Mouse (Mus musculus): ENCODE measurements around the gene Zdhhc25. TPM values are rescaled to one million over a fixed set of nuclear protein-coding genes. Genes with fewer than 3 reads are reported as not detected.

Gene Zdhhc25
- polyA plus RNA-seq (2014; fragmentation: Nextera tagmentation; extraction: Ambion mirVana): not detected in 2 replicates

DNA sequence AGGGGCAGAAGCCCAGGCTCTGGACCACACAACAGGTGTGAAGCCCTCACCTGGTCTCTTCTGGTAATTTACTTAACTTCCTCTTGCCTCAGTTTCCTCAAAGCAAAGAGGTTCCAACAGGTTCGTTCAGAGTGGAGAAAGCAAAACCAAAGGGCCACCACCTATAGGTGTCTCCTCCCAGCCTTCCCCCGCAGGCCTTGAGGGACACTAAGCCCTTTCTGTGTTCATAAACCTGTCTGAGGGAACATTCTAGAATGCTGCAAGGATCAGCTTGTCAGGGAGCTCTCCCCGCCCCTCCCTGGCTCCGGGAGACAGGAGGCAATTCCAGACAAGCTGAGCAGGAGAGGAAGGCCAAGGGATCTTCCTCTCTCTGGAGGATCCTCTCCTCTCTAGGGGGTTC is at the start of gene Zdhhc25:
TSS of gene Zdhhc25 (plus strand) at position 301 of the 400 bp plus-strand sequence.
- Histone ChIP-seq H3K4me2 (no peak within 1 kb of the TSS), H3K36me3 (ENCODE audit: control insufficient read depth, insufficient read depth, low read length) (no peaks in the 10 kb centered on the region), H3K9ac (ENCODE audit: low read depth, low read length) (no peak within 1 kb of the TSS), H3K4me3 (ENCODE audit: low read depth, low read length) (no peak within 1 kb of the TSS), H3K27me3 (replicated peaks; ENCODE audit: control insufficient read depth, insufficient read depth, low read length) (no peaks in the 10 kb centered on the region), H3K27ac (ENCODE audit: low read depth, low read length) (no peak within 1 kb of the TSS), H3K4me1 (replicated peaks; ENCODE audit: control insufficient read depth, insufficient read depth, low read length) (no peaks in the 10 kb centered on the region), H3K9me3 (ENCODE audit: control insufficient read depth, low read length) (no peaks in the 10 kb centered on the region)
- DNase-seq (ENCODE audit: low spot score) (no peak), ATAC-seq (replicated peaks; ENCODE audit: low FRiP score) (no peak)
- 81% methylated on average over 4 of the region's 4 CpGs for WGBS

DNA sequence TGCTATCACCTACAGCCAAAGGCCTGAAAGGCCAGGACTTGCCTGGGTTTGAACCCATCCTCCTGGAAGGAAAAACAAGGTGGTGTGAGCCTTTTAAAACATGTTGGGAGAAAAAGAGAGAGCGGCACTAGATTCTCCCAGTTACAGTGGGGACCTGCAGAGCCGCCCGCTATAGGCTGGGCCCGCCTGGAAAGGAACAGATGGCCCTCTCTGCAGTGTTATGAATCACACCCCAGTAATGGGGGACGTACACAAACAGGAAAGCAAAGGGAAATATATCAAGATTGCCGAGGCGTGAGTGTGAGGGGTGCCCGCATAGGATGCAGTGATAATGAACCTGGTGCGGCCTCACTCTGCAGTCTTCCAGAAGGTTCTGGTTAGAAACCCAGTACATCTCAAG is 47.2 kb upstream of the Zdhhc25 start:
- 81% methylated on average over 9 of the region's 9 CpGs for WGBS
- H3K27ac ChIP-seq (ENCODE audit: low read depth, low read length): no peak overlapping the region
- H3K27me3 ChIP-seq (replicated peaks; ENCODE audit: control insufficient read depth, insufficient read depth, low read length): no peaks in the 10 kb centered on the region
- DNase-seq (ENCODE audit: low spot score) (no peak), ATAC-seq (replicated peaks; ENCODE audit: low FRiP score) (no peak)
- H3K4me1 ChIP-seq (replicated peaks; ENCODE audit: control insufficient read depth, insufficient read depth, low read length): no peaks in the 10 kb centered on the region
- H3K4me2 ChIP-seq: no peak overlapping the region
- H3K9ac ChIP-seq (ENCODE audit: low read depth, low read length): no peak overlapping the region
- no peaks in the 10 kb centered on the region for H3K9me3 ChIP-seq (ENCODE audit: control insufficient read depth, low read length)
- H3K4me3 ChIP-seq (ENCODE audit: low read depth, low read length): no peak overlapping the region
- no peaks in the 10 kb centered on the region for H3K36me3 ChIP-seq (ENCODE audit: control insufficient read depth, insufficient read depth, low read length)

DNA sequence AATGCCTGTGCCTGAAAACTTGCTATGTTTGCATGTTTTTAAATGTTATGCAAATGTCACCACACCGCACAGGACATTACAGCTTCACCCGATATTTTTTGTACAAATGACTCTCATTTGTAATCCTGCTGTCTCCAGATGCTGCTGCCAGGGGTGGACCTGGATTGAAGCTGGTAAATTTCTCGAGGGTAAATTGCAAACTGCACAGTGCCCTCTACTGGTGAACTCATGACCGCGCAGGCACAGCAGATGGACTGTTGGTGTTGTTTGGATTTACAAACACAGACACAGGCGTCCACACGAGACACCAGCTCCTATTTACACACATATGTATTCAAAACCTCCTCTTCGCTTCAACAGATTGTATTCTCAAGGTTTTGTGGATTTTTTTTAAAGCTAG is 44.6 kb upstream of the Zdhhc25 start:
- H3K9me3 ChIP-seq (ENCODE audit: control insufficient read depth, low read length): no peaks in the 10 kb centered on the region
- DNase-seq (ENCODE audit: low spot score): no peak
- no peak overlapping the region for H3K27ac ChIP-seq (ENCODE audit: low read depth, low read length)
- H3K36me3 ChIP-seq (ENCODE audit: control insufficient read depth, insufficient read depth, low read length): no peaks in the 10 kb centered on the region
- no peaks in the 10 kb centered on the region for H3K4me1 ChIP-seq (replicated peaks; ENCODE audit: control insufficient read depth, insufficient read depth, low read length)
- ATAC-seq (replicated peaks; ENCODE audit: low FRiP score): no peak
- H3K4me3 ChIP-seq (ENCODE audit: low read depth, low read length): no peak overlapping the region
- WGBS: 22% methylated on average over 8 of the region's 8 CpGs
- H3K4me2 ChIP-seq: no peak overlapping the region
- H3K9ac ChIP-seq (ENCODE audit: low read depth, low read length): no peak overlapping the region
- H3K27me3 ChIP-seq (replicated peaks; ENCODE audit: control insufficient read depth, insufficient read depth, low read length): no peaks in the 10 kb centered on the region

DNA sequence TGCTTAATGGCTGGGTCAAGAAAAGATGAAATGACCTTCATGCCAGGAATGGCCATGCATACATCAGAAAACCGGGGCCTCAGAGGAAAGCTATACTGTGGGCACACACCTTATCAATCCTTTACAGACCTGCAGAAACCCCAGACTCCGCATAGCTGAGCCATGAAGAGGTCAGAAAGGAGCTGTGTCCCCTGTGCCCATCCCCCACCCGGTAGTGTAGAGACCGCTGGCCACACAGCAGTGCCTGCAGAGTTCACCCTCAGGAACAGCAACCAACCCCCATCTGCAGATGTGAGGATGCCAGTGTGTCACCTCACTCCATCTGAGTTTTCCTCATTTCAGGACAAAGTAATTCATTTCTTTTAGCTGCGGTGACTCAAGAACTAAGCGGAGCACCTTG is 39.5 kb upstream of the Zdhhc25 start:
- Histone ChIP-seq H3K27ac (ENCODE audit: low read depth, low read length) (no peak overlapping the region), H3K4me3 (ENCODE audit: low read depth, low read length) (no peak overlapping the region), H3K4me2 (no peak overlapping the region), H3K27me3 (replicated peaks; ENCODE audit: control insufficient read depth, insufficient read depth, low read length) (no peaks in the 10 kb centered on the region), H3K9me3 (ENCODE audit: control insufficient read depth, low read length) (no peaks in the 10 kb centered on the region), H3K9ac (ENCODE audit: low read depth, low read length) (no peak overlapping the region), H3K4me1 (replicated peaks; ENCODE audit: control insufficient read depth, insufficient read depth, low read length) (no peaks in the 10 kb centered on the region; the same call in 1 of the 2 replicates), H3K36me3 (ENCODE audit: control insufficient read depth, insufficient read depth, low read length) (no peaks in the 10 kb centered on the region)
- 50% methylated on average over 6 of the region's 6 CpGs for WGBS
- ATAC-seq (replicated peaks; ENCODE audit: low FRiP score) (no peak), DNase-seq (ENCODE audit: low spot score) (no peak)

DNA sequence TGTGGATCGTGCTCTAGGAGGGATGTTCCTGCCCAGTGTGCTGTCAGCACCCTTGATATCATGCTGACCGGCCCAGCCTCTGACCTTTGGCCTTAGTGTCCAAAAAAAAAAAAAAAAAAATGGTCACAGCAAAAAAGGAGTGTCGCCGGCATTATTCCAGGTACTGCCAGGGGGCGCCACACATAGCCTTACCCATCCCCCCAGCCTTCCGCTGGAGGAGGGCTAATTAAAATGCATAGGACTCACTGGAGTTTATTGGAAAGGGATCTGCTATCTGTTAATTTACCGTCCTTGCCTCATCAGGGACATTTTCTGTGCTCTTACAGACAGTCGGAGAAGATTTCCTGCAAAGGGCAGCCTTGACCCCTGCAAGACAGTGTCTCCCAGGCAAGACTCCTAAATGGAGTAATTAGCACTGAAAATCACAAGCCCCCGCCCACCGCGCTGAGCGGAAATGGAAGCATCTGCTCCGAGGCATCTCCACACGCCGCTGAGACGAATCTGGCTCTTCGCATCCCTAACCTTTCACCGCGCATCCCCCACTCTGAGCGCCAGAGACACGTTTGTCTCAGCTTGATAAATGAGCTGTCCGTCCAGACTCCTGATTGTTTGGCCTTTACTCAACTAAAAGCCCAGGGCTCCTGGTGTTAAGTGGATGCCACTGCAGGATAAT is 38.9 kb upstream of the Zdhhc25 start:
- Histone ChIP-seq H3K4me1 (replicated peaks; ENCODE audit: control insufficient read depth, insufficient read depth, low read length) (no peaks in the 10 kb centered on the region; the same call in 1 of the 2 replicates), H3K9me3 (ENCODE audit: control insufficient read depth, low read length) (no peaks in the 10 kb centered on the region), H3K9ac (ENCODE audit: low read depth, low read length) (no peak overlapping the region), H3K27me3 (replicated peaks; ENCODE audit: control insufficient read depth, insufficient read depth, low read length) (no peaks in the 10 kb centered on the region), H3K36me3 (ENCODE audit: control insufficient read depth, insufficient read depth, low read length) (no peaks in the 10 kb centered on the region), H3K27ac (ENCODE audit: low read depth, low read length) (no peak overlapping the region), H3K4me2 (no peak overlapping the region; the same call in 1 of the 2 replicates), H3K4me3 (ENCODE audit: low read depth, low read length) (no peak overlapping the region)
- no peak for ATAC-seq (replicated peaks; ENCODE audit: low FRiP score)
- WGBS: 9% methylated on average over 22 of the region's 22 CpGs
- DNase-seq (ENCODE audit: low spot score): peak; percentile 49

DNA sequence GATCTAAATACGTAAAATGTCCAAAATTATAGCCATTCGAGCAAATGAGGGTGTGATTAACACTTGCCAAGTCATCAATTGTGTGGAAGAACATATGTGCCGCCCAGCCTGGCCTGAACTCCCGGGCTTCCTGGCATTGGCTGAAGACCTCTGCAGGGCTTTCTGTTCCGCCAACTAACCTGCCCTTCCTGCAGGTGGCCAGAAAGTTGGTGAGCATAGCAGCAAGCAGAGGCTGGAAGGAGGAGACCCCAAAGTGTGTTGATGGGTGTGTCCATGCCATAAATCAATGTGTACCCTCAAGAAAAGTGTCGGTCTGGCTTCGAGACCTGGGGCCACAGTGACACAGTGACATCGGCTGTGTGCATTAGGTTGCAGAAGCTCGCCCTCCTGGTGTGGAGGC is 34.8 kb upstream of the Zdhhc25 start:
- DNase-seq (ENCODE audit: low spot score) (no peak), ATAC-seq (replicated peaks; ENCODE audit: low FRiP score) (no peak)
- Histone ChIP-seq H3K27me3 (replicated peaks; ENCODE audit: control insufficient read depth, insufficient read depth, low read length) (no peaks in the 10 kb centered on the region), H3K9me3 (ENCODE audit: control insufficient read depth, low read length) (no peaks in the 10 kb centered on the region), H3K4me2 (no peak overlapping the region), H3K27ac (ENCODE audit: low read depth, low read length) (no peak overlapping the region), H3K4me1 (replicated peaks; ENCODE audit: control insufficient read depth, insufficient read depth, low read length) (no peaks in the 10 kb centered on the region; the same call in 1 of the 2 replicates), H3K36me3 (ENCODE audit: control insufficient read depth, insufficient read depth, low read length) (no peaks in the 10 kb centered on the region), H3K9ac (ENCODE audit: low read depth, low read length) (no peak overlapping the region), H3K4me3 (ENCODE audit: low read depth, low read length) (no peak overlapping the region)
- WGBS: 80% methylated on average over 9 of the region's 9 CpGs

DNA sequence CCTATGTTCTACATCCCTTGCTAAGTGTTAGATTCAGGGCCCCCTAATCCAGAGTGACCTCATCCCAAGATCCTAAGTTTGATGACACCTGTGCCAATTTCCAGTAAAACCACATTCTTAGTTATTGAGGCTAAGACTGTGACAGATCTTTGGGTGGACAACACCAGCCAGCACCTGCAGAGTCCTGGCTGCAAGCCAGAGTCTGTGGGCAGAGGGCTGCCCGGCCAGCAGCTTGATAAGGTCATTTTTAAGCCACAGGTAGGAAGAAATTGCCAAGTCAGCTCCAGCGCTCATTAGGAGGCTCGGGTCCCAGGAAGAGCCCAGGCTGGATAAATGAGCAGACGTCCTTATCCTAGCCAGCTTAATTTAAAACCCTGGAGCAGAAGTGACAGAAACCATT is 34.3 kb upstream of the Zdhhc25 start:
- Histone ChIP-seq H3K4me1 (replicated peaks; ENCODE audit: control insufficient read depth, insufficient read depth, low read length) (no peaks in the 10 kb centered on the region; the same call in 1 of the 2 replicates), H3K4me2 (no peak overlapping the region), H3K36me3 (ENCODE audit: control insufficient read depth, insufficient read depth, low read length) (no peaks in the 10 kb centered on the region), H3K4me3 (ENCODE audit: low read depth, low read length) (no peak overlapping the region), H3K27me3 (replicated peaks; ENCODE audit: control insufficient read depth, insufficient read depth, low read length) (no peaks in the 10 kb centered on the region), H3K9me3 (ENCODE audit: control insufficient read depth, low read length) (no peaks in the 10 kb centered on the region), H3K9ac (ENCODE audit: low read depth, low read length) (no peak overlapping the region), H3K27ac (ENCODE audit: low read depth, low read length) (no peak overlapping the region)
- ATAC-seq (replicated peaks; ENCODE audit: low FRiP score) (no peak), DNase-seq (ENCODE audit: low spot score) (no peak)
- WGBS: 67% methylated on average over 4 of the region's 4 CpGs

DNA sequence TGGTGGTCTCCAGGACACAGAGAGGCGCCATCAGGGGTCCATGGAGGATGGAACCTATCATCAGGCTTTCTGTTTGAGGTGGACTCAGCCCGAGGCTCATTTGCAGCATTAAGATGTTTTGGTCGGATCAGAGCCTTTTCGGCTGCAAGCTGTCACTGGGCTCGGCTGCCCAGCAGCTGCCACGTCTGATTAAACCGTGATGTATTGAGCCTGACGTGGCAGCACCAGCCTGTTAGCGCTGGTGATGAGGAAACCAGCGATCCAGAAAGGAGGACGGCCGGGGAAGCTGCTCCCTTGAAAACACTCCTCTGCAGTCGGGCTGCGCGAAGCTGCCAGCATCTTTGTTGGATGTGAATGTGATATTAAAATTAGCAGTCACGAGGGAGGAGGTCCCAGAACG is 29.4 kb upstream of the Zdhhc25 start:
- H3K27me3 ChIP-seq (replicated peaks; ENCODE audit: control insufficient read depth, insufficient read depth, low read length): no peaks in the 10 kb centered on the region

DNA sequence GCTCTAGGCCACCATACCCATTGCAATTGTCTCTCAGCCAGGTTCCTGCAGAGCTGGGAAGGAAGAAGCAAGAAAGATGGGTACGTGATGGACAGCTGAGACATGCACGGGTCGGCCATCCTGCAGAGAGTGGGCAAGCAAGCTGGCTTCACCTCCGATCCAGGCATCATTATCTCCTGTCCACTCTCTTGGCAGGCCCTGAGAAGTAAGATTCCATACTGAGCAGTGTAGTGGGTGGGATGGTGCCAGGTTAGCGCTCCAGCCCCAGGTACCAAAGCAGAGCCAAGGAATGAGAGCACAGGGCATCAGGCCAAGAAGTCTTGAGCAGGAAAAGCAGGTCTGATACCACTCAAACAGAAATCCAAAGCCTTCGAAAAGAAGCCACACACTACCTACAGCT is 20.6 kb upstream of the Zdhhc25 start:
- Histone ChIP-seq H3K9me3 (ENCODE audit: control insufficient read depth, low read length) (no peaks in the 10 kb centered on the region), H3K36me3 (ENCODE audit: control insufficient read depth, insufficient read depth, low read length) (no peaks in the 10 kb centered on the region), H3K4me3 (ENCODE audit: low read depth, low read length) (no peak overlapping the region), H3K4me1 (replicated peaks; ENCODE audit: control insufficient read depth, insufficient read depth, low read length) (no peaks in the 10 kb centered on the region), H3K27ac (ENCODE audit: low read depth, low read length) (no peak overlapping the region), H3K4me2 (no peak overlapping the region), H3K9ac (ENCODE audit: low read depth, low read length) (no peak overlapping the region), H3K27me3 (replicated peaks; ENCODE audit: control insufficient read depth, insufficient read depth, low read length) (no peaks in the 10 kb centered on the region)
- WGBS: 77% methylated on average over 6 of the region's 6 CpGs
- ATAC-seq (replicated peaks; ENCODE audit: low FRiP score): no peak
- DNase-seq (ENCODE audit: low spot score): no peak

More for the DNA sequence above, 29.4 kb upstream of the Zdhhc25 start:
- H3K4me3 ChIP-seq (ENCODE audit: low read depth, low read length): no peak overlapping the region
- DNase-seq (ENCODE audit: low spot score): no peak
- no peak overlapping the region for H3K4me2 ChIP-seq
- no peaks in the 10 kb centered on the region for H3K36me3 ChIP-seq (ENCODE audit: control insufficient read depth, insufficient read depth, low read length)
- no peak for ATAC-seq (replicated peaks; ENCODE audit: low FRiP score)
- H3K27ac ChIP-seq (ENCODE audit: low read depth, low read length): no peak overlapping the region
- H3K9ac ChIP-seq (ENCODE audit: low read depth, low read length): no peak overlapping the region
- WGBS: 78% methylated on average over 17 of the region's 17 CpGs
- H3K9me3 ChIP-seq (ENCODE audit: control insufficient read depth, low read length): no peaks in the 10 kb centered on the region
- H3K4me1 ChIP-seq (replicated peaks; ENCODE audit: control insufficient read depth, insufficient read depth, low read length): no peaks in the 10 kb centered on the region

Measured in liver, embryonic 11.5 days (tissue).